Mouse (Mus musculus): ENCODE results near the gene Timm23. TPM values are rescaled to one million over a fixed set of nuclear protein-coding genes. Genes with fewer than 3 reads are reported as not detected.

Gene Timm23
- polyA plus RNA-seq, 1 experiment = 13.1 TPM

- TF ChIP-seq POLR2A (IDR thresholded peaks at IDR 0.05; ENCODE audit: borderline replicate concordance, control insufficient read depth, low read depth, low read length) = no peak
- TF ChIP-seq CTCF (IDR thresholded peaks at IDR 0.05; ENCODE audit: control insufficient read depth, insufficient read depth, low read length) = no peak
- peaks cover 5% of the 10 kb centered on the region; the same call in 1 of the 2 replicates for H3K4me1 ChIP-seq (ENCODE audit: control insufficient read depth, insufficient read depth, low read length)
- 11% methylated on average over 3 of the region's 3 CpGs for WGBS
- peak overlapping the region; percentile 73 for H3K27ac ChIP-seq (ENCODE audit: control insufficient read depth, insufficient read depth, low read depth, low read length, poor library complexity)
- peak overlapping the region; percentile 51 for H3K4me3 ChIP-seq (replicated peaks; ENCODE audit: control insufficient read depth, low read depth, low read length)
These were observed 33.0 kb downstream of the Timm23 start for GRCm38 (mm10) chr14:32168653-32169231.

DNA sequence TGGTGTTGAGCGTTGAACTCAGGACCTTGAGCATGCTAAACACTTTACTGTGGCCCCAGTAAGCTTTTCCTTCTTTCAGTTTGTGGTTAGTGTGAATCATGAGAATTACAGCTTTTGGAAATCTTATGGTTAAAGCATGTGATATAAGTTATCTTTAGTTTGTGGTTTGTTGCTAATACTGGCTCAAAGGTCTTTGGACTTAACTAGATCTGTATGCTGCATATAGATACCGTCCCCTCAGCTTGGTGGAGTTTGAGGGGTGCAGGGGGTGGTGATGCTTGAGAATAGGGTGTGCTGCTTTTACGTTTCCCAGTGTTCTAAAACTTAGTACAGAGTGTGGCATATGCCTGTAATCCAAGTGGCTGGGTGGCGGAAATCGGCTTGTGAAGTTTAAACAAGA is 34.4 kb downstream of the Timm23 start:
- TF ChIP-seq CTCF (IDR thresholded peaks at IDR 0.05; ENCODE audit: control insufficient read depth, insufficient read depth, low read length) (no peak), POLR2A (IDR thresholded peaks at IDR 0.05; ENCODE audit: borderline replicate concordance, control insufficient read depth, low read depth, low read length) (no peak)
- Histone ChIP-seq H3K27ac (ENCODE audit: control insufficient read depth, insufficient read depth, low read depth, low read length, poor library complexity) (peak overlapping the region; percentile 34; the same call in 1 of the 2 replicates), H3K4me1 (ENCODE audit: control insufficient read depth, insufficient read depth, low read length) (peaks cover 3% of the 10 kb centered on the region; the same call in 1 of the 2 replicates), H3K4me3 (replicated peaks; ENCODE audit: control insufficient read depth, low read depth, low read length) (peak overlapping the region; percentile 75)
- WGBS = 10% methylated on average over 5 of the region's 5 CpGs

DNA sequence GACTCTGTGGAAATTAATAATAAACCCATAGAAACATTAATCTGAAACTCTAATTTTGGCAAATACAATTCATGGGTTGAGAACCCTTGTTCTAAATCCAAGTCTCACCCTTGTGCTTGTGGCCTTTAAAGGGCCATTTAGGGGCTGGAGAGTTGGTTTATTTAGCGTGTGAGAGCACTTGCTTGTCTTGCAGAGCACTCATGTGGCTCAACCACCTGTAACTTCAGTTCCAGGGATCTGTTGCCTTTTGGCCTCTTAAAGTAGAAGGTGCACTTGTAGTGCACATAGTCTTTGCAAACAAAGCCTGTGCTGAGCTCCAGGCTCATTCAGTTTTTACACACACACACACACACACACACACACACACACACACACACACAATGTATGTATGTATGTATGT is 34.9 kb downstream of the Timm23 start:
- H3K4me3 ChIP-seq (replicated peaks; ENCODE audit: control insufficient read depth, low read depth, low read length) = peak overlapping the region; percentile 75
- 6% methylated on average over 1 of the region's 1 CpGs for WGBS
- H3K4me1 ChIP-seq (ENCODE audit: control insufficient read depth, insufficient read depth, low read length) = peaks cover 3% of the 10 kb centered on the region; the same call in 1 of the 2 replicates
- no peak overlapping the region for H3K27ac ChIP-seq (ENCODE audit: control insufficient read depth, insufficient read depth, low read depth, low read length, poor library complexity)
- no peak for TF ChIP-seq CTCF (IDR thresholded peaks at IDR 0.05; ENCODE audit: control insufficient read depth, insufficient read depth, low read length)
- TF ChIP-seq POLR2A (IDR thresholded peaks at IDR 0.05; ENCODE audit: borderline replicate concordance, control insufficient read depth, low read depth, low read length) = no peak

DNA sequence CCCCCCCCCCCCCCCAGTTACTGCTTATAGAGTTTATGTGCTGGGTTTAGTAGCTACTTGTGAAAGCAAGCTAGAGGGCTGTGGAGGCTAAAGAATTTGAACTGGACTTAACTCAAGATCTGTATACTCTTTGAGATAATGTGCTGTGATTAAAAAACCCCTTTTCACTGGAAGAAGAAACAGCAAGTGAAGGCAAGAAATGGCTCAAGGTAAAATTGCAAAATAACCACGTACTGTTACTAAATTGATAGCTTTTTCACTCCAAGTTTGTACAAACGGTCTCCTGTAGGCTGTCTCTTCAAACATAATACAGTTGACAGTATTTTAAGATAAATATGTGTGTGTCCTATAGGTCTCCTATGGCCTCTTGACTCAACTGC is 35.6 kb downstream of the Timm23 start:
- Histone ChIP-seq H3K4me3 (replicated peaks; ENCODE audit: control insufficient read depth, low read depth, low read length) (peak overlapping the region; percentile 75), H3K27ac (ENCODE audit: control insufficient read depth, insufficient read depth, low read depth, low read length, poor library complexity) (peak overlapping the region; percentile 19; the same call in 1 of the 2 replicates)
- no peak for TF ChIP-seq POLR2A (IDR thresholded peaks at IDR 0.05; ENCODE audit: borderline replicate concordance, control insufficient read depth, low read depth, low read length)
- TF ChIP-seq CTCF (IDR thresholded peaks at IDR 0.05; ENCODE audit: control insufficient read depth, insufficient read depth, low read length) = no peak

DNA sequence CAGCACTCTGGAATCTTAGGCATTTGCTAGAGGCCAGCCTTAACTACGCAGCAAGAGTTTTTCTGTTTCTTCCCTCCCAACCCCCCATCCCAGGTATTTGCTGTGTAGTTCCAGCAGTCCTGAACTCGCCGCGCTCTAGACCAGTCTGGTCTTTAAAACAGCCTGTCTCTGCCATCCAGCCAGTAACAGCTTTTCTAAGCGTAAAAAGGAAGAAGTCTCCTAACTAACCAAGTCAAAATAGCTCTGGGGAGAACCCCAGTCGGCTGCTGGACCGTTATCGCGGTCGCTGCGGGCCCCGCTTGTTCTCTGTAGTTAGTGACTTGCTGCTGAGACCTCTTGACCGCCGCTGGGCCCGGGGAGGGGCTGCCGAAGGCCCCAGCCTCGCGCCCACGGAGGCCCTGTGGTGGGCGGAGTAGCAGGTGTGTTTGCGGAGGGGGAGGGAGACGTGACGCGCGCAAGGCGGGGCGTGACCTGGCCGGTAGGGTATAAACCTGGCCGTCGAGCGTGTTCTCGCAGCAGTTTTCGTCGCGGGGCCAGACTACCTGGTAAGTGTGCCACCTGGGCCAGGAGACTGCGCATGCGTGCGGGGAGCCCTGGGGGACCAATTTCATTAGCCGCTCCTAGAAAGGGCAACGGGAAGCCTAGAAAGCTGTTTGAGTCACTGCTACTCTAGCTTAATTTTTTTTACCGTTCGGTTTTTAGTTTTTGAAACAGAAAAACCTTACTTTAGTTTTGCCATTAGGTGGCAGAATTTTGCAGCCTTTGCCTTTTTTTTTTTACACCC is 36.2 kb downstream of the Timm23 start:
- peaks cover 4% of the 10 kb centered on the region; the same call in 1 of the 2 replicates for H3K4me1 ChIP-seq (ENCODE audit: control insufficient read depth, insufficient read depth, low read length)
- H3K27ac ChIP-seq (ENCODE audit: control insufficient read depth, insufficient read depth, low read depth, low read length, poor library complexity) = peak overlapping the region; percentile 95
- under 1% methylated on average over 42 of the region's 42 CpGs for WGBS
- TF ChIP-seq CTCF (IDR thresholded peaks at IDR 0.05; ENCODE audit: control insufficient read depth, insufficient read depth, low read length) = 0 out of 2 replicates have a peak, but pooled peaks have one; percentile 7
- TF ChIP-seq POLR2A (IDR thresholded peaks at IDR 0.05; ENCODE audit: borderline replicate concordance, control insufficient read depth, low read depth, low read length) = peak; percentile 98
- peak overlapping the region; percentile 60 for H3K4me3 ChIP-seq (replicated peaks; ENCODE audit: control insufficient read depth, low read depth, low read length)

More for the DNA sequence above, 35.6 kb downstream of the Timm23 start:
- 6% methylated on average over 2 of the region's 2 CpGs for WGBS
- H3K4me1 ChIP-seq (ENCODE audit: control insufficient read depth, insufficient read depth, low read length) = peaks cover 3% of the 10 kb centered on the region; the same call in 1 of the 2 replicates

DNA sequence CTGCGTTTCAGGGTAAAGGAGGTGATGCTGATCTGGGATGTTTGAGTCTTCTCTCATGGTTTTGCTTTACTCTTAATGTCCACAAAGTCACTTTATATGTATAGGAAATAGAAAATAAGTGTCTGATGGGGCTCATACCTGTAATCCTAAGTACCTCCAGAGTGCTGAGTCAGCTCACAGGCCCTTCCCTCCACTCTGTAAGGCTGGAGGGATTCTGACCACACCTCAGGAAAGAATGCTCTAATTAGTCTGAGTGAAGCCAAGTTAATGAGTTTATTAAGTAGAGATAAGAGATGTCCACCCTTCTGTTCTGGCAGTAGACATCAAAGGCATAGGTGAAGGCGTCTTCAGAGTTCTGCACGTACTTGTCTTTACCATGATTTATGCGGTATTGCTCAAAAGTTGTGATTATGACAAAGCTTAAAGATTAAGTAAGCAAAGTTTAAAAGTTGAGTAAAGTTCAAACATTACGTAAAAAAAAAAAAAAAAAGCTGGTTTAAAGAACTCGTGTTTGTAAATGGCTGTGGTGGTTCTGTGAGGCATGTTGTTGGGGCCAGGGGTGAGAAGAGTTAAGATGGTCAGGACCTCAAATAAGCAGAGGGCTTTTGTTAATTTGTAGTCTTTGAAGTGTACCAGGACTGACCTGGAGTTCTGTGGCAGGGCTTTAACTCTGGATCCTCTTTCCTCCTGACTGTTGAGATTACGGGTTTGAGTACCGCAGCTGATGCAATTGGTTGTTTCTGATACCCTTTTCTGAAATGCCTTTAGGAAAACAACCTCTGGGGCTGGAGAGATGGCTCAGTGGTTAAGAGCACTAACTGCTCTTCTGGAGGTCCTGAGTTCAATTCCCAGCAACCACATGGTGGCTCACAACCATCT is 37.3 kb downstream of the Timm23 start:
- Histone ChIP-seq H3K27ac (ENCODE audit: control insufficient read depth, insufficient read depth, low read depth, low read length, poor library complexity) (no peak overlapping the region; the same call in 1 of the 2 replicates), H3K4me1 (ENCODE audit: control insufficient read depth, insufficient read depth, low read length) (peaks cover 3% of the 10 kb centered on the region; the same call in 1 of the 2 replicates), H3K4me3 (replicated peaks; ENCODE audit: control insufficient read depth, low read depth, low read length) (no peak overlapping the region)
- WGBS = 41% methylated on average over 8 of the region's 8 CpGs
- TF ChIP-seq POLR2A (IDR thresholded peaks at IDR 0.05; ENCODE audit: borderline replicate concordance, control insufficient read depth, low read depth, low read length) (no peak), CTCF (IDR thresholded peaks at IDR 0.05; ENCODE audit: control insufficient read depth, insufficient read depth, low read length) (no peak)

- Histone ChIP-seq H3K27ac (ENCODE audit: control insufficient read depth, insufficient read depth, low read depth, low read length, poor library complexity) (no peak overlapping the region), H3K4me1 (ENCODE audit: control insufficient read depth, insufficient read depth, low read length) (peaks cover 5% of the 10 kb centered on the region; the same call in 1 of the 2 replicates), H3K4me3 (replicated peaks; ENCODE audit: control insufficient read depth, low read depth, low read length) (no peak overlapping the region)
- 64% methylated on average over 11 of the region's 11 CpGs for WGBS
- TF ChIP-seq POLR2A (IDR thresholded peaks at IDR 0.05; ENCODE audit: borderline replicate concordance, control insufficient read depth, low read depth, low read length) (no peak), CTCF (IDR thresholded peaks at IDR 0.05; ENCODE audit: control insufficient read depth, insufficient read depth, low read length) (no peak)
These were observed 38.4 kb downstream of the Timm23 start for GRCm38 (mm10) chr14:32163203-32163888.
